Mouse (Mus musculus) ES-Bruce4 (cell line): Measurements from ENCODE around the gene Hoxb2. TPM values are rescaled to one million over a fixed set of nuclear protein-coding genes. Genes with fewer than 3 reads are reported as not detected.

Experiments used
- H3K27ac ChIP-seq: 2 replicates; pipeline ENCODE4 v1.5.1; 2012; ENCODE audit warnings: low read length, inconsistent platforms; ENCODE audit not compliant: insufficient read depth
- H3K27me3 ChIP-seq: 2 replicates; pipeline ENCODE4 v1.6.1; 2012; ENCODE audit warnings: mild to moderate bottlenecking, low read length, inconsistent platforms; ENCODE audit not compliant: control insufficient read depth, poor library complexity, insufficient read depth, severe bottlenecking
- H3K36me3 ChIP-seq: 2 replicates; pipeline ENCODE4 v1.6.1; 2012; ENCODE audit warnings: inconsistent platforms, mild to moderate bottlenecking, low read length, moderate library complexity; ENCODE audit not compliant: control insufficient read depth, poor library complexity, insufficient read depth, severe bottlenecking
- H3K4me1 ChIP-seq: one replicate; pipeline ENCODE4 v1.8.1; 2011; ENCODE audit warnings: low read length; ENCODE audit not compliant: control insufficient read depth, insufficient read depth
- H3K4me3 ChIP-seq: 2 replicates; pipeline ENCODE4 v1.5.1; 2011; ENCODE audit warnings: low read depth, mild to moderate bottlenecking, low read length
- H3K9ac ChIP-seq: 2 replicates; pipeline ENCODE4 v1.6.1; 2012; ENCODE audit warnings: low read depth, mild to moderate bottlenecking, inconsistent platforms; ENCODE audit not compliant: poor library complexity, severe bottlenecking
- H3K9me3 ChIP-seq: replicated peaks from 2 replicates; pipeline ENCODE4 v1.6.1; 2012; ENCODE audit warnings: mild to moderate bottlenecking, low read length, inconsistent platforms; ENCODE audit not compliant: control insufficient read depth, poor library complexity, insufficient read depth, severe bottlenecking
- CTCF ChIP-seq: IDR thresholded peaks from one replicate; pipeline ENCODE4 v1.8.1; 2011; ENCODE audit warnings: low read depth, low read length
- EP300 ChIP-seq: IDR thresholded peaks from 2 replicates; pipeline ENCODE4 v1.6.1; 2011; ENCODE audit warnings: low read depth, low read length; ENCODE audit not compliant: insufficient read depth
- POLR2A ChIP-seq: IDR thresholded peaks from one replicate; pipeline ENCODE4 v1.8.1; 2011; ENCODE audit warnings: low read length; ENCODE audit not compliant: insufficient read depth
- polyA plus RNA-seq: library from polyadenylated mRNA; stranded (reverse); fragments of >200 nt; gene quantifications from 2 replicates; pipeline ENCODE4 v1.2.4, GENCODE M21; 2011; ENCODE audit warnings: low read depth; ENCODE audit not compliant: missing spikeins, insufficient read depth, insufficient read length

Hoxb2 gene
- polyA plus RNA-seq, 1 experiment: 0.70 TPM

DNA sequence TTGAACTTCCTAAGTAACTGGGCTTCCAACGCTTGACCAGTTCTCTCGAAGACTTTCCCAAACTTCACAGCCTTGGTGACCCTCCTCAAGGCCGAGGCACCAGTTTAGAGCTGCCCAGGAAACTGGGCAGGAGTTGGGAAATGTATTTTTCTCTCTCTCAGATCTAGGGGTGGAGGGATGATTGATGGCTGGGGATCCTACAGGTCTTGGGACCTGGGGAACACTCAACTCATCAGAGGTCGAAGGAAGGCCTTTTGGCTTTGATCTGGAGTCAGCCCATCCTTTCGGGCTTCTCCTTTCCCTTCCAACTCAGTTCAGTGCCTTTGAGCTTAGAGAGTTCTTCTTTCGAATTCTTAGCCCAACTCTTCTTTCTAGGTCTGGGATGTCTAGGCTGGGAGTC lies 16.8 kb downstream of the Hoxb2 start:
- no peak for TF ChIP-seq EP300
- TF ChIP-seq POLR2A: no peak
- Histone ChIP-seq H3K9ac (no peak overlapping the region), H3K27ac (no peak overlapping the region), H3K9me3 (no peaks in the 10 kb centered on the region), H3K4me1 (peaks cover 2% of the 10 kb centered on the region), H3K4me3 (no peak overlapping the region), H3K36me3 (no peaks in the 10 kb centered on the region), H3K27me3 (peaks cover 39% of the 10 kb centered on the region)

GRCm38 (mm10) chr11:96368686-96369085 lies 18.4 kb downstream of the Hoxb2 start:
- no peak for TF ChIP-seq POLR2A
- TF ChIP-seq EP300: no peak
- TF ChIP-seq CTCF: no peak
- no peaks in the 10 kb centered on the region for H3K36me3 ChIP-seq
- no peak overlapping the region for H3K4me3 ChIP-seq
- H3K27ac ChIP-seq: no peak overlapping the region
- peaks cover 2% of the 10 kb centered on the region for H3K4me1 ChIP-seq
- peaks cover 39% of the 10 kb centered on the region for H3K27me3 ChIP-seq
- H3K9ac ChIP-seq: no peak overlapping the region
- no peaks in the 10 kb centered on the region for H3K9me3 ChIP-seq

- no peak overlapping the region for H3K4me3 ChIP-seq
- H3K27ac ChIP-seq: no peak overlapping the region
- H3K4me1 ChIP-seq: no peaks in the 10 kb centered on the region
- peaks cover 43% of the 10 kb centered on the region for H3K27me3 ChIP-seq
- H3K9ac ChIP-seq: no peak overlapping the region
- no peaks in the 10 kb centered on the region for H3K36me3 ChIP-seq
- no peak for TF ChIP-seq EP300
- TF ChIP-seq POLR2A: no peak
- TF ChIP-seq CTCF: no peak
- H3K9me3 ChIP-seq: no peaks in the 10 kb centered on the region
These were observed 18.8 kb downstream of the Hoxb2 start for GRCm38 (mm10) chr11:96369140-96369539.

- H3K4me1 ChIP-seq: no peaks in the 10 kb centered on the region
- no peaks in the 10 kb centered on the region for H3K36me3 ChIP-seq
- peaks cover 32% of the 10 kb centered on the region for H3K27me3 ChIP-seq
- no peak for TF ChIP-seq EP300
- TF ChIP-seq POLR2A: no peak
- TF ChIP-seq CTCF: no peak
- H3K9me3 ChIP-seq: no peaks in the 10 kb centered on the region
- H3K9ac ChIP-seq: no peak overlapping the region
- H3K4me3 ChIP-seq: no peak overlapping the region
- H3K27ac ChIP-seq: no peak overlapping the region
These were observed 21.4 kb downstream of the Hoxb2 start for GRCm38 (mm10) chr11:96371726-96372125.

DNA sequence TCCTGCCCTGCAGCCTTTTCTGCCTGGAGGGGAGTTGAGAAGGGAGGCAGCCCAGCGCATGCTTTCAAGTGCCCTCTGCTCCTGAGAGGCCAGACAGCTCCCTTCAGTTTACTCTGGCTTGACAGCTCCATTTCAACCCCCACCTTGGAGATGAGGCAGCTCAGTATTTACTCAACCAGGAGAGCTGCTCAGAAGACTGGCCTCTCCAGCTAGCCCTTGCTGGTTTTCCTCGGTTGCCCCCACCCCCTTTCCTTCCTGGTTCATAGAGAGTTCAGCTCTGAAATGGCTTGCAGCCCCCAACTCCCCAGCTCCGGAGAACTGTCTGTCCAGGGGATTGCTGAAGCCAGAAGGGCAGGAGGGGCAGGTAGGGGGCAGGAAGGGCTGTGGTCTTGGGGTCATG lies 22.2 kb downstream of the Hoxb2 start:
- peaks cover 24% of the 10 kb centered on the region for H3K27me3 ChIP-seq

DNA sequence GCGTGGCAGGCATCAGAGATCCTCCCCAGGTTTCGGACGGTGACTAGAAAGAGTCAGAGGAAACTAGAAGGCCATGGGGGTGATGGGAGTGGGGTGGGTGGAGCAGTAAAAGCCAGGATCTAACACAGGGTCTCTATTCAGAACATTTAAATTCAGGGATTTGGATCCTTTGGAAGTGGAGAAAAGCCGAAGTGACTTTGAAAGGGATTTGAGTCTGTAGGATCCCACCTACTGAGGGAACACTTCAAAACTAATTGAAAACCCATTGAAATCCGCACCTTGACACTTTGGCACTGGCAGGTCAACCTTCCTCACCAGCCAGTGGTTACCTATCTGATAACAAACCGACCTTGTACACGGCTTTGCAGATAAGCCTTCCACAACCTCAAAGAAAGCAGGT lies 24.5 kb downstream of the Hoxb2 start:
- TF ChIP-seq CTCF (no peak), POLR2A (no peak), EP300 (no peak)
- Histone ChIP-seq H3K27ac (no peak overlapping the region), H3K27me3 (peaks cover 20% of the 10 kb centered on the region)

More for the DNA sequence above, 22.2 kb downstream of the Hoxb2 start:
- Histone ChIP-seq H3K4me1 (no peaks in the 10 kb centered on the region), H3K9ac (no peak overlapping the region), H3K36me3 (no peaks in the 10 kb centered on the region), H3K27ac (no peak overlapping the region), H3K9me3 (no peaks in the 10 kb centered on the region), H3K4me3 (no peak overlapping the region)
- TF ChIP-seq CTCF (no peak), EP300 (no peak), POLR2A (no peak)

More for the DNA sequence above, 24.5 kb downstream of the Hoxb2 start:
- Histone ChIP-seq H3K4me3 (no peak overlapping the region), H3K36me3 (no peaks in the 10 kb centered on the region), H3K4me1 (no peaks in the 10 kb centered on the region), H3K9ac (no peak overlapping the region), H3K9me3 (no peaks in the 10 kb centered on the region)
